Mouse (Mus musculus): ENCODE results near the gene Sgta.
"Not testable (repeated sequence)": the region's sequence is repeated elsewhere in the genome, so short reads cannot be mapped to it uniquely, and the experiment has no call there.

The Sgta gene

DNA sequence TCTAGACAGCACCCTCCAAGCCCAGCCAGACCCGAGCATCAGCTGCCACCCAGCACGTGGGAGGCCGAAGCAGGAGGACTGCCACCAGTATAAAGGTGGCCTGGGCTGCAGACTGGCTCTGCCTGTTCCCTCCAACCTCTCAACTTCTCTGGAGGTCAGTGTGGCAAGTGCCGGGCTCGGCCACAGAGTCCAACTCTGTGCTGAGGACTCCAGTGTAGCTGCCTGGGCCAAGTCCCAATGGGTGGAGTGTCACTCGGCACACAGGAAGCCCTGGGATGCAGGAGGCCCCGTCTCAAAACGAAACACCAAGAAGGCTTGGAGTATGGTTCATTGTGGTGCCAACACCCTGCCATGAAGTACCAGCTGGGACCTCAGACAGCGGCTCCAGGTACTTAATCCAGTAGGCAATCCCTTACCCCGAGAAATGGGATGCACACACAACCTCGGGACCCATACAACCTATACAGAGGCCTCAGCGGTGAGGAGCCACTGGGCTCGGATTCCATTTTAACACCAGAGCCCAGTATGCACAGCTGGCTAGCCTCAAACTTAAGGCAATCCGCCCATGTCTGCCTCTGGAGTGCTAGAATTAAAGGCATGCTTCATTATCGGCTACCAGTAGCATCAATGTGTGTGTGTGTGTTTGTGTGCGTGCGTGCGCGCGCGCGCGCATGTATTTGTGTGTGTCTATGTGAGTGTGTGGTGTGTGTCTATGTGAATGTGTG lies 2.4 kb downstream of the Sgta start:
- no peak for DNase-seq (ENCODE audit: low spot score in 2 of 2)

DNA sequence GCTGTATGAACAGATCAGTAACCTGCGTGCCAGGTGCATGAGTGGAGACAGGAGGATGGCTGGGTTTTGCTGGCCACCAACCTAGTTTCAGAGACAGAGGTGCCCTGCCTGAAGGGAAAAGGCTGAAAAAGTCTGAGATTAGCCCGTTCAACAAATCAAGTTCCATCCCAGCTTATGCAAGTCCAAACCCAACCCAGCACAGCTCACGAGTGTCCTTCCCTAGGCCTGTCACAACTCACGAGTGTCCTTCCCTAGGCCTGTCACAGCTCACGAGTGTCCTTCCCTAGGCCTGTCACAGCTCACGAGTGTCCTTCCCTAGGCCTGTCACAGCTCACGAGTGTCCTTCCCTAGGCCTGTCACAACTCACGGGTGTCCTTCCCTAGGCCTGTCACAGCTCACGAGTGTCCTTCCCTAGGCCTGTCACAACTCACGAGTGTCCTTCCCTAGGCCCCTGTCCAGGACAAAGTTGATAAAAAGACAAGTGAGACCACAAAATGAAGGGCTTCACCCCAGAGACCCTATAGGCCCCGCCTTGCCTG lies 4.1 kb downstream of the Sgta start:
- DNase-seq (ENCODE audit: low spot score in 2 of 2) = not testable (repeated sequence)

DNA sequence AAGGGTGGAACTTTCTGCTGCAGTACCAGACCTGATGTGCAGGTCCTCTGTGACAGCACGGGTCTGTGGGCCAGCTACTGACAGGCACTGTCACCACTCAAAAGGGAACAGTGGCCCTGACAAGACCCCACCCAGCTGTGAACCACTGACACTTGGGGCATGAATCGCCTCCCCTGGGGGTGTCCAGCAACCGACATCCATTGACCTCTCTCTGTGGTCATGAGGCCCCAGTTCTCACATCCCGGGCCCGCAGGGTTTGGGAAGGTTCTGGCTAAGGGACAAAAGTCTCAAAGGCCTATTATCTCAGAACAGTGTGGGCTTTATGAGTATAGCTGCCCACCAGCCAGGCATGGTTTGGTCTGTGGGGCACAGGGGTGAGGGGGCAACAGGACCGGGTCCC lies 4.8 kb downstream of the Sgta start:
- no peak for DNase-seq (ENCODE audit: low spot score in 2 of 2)

DNA sequence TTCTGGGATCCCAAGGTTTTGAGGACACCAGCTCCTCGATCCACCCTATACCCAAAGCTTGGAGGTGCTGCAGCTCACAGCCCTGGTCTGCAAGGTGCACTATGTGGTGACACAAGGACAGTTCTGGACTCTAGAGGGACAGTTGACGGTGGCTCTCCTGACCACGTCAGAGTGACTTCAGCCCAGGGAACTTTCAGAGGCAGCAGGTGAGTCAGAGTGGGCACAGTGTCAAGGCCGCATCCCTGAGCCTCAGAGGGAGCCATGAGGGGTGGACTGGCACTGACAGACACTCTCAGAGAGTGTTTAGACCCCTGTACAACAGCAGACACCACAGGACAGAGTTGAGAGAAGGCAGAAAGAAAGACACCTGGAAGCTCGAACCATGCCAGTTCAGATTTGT lies 7.4 kb downstream of the Sgta start:
- no peak for DNase-seq (ENCODE audit: low spot score in 2 of 2)

DNA sequence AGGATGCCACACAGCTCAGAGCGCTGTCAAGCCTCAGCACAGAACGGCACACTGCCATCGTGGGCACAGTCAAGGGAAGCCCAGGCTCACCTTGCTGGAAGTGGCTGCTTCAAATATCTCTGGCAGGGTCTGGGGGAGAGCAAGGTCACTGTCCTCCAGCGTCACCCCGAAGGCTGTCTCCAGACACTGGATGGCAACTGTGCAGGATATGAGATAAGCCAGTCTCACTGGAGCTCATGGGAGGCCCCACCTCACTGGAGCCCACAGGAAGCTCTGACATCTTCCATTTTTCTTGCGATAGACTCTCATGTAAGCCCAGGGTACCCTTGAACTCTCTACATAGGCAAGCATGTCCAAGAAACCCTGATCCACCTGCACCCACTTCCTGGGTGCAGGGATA lies 8.8 kb downstream of the Sgta start:
- no peak for DNase-seq (ENCODE audit: low spot score in 2 of 2)

DNA sequence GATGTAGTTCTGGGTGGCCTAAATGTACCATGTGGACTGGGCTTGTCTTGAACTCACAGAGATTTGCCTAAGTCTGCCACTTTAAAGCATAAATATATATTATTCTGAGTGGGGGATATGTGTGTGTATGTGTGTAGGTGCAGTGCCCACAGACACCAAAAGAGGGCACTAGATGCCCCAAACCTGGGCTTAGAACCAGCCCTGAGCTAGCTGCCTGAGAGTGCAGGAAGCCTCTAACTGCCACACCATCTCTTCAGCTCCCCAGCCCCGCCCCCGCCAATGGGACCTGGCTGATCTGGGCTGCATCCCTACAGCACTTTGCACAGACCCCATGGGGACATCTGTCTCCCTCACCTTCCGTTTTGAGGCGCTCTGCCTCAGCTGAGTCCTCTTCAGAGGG lies 9.3 kb downstream of the Sgta start:
- no peak for DNase-seq (ENCODE audit: low spot score in 2 of 2)

DNA sequence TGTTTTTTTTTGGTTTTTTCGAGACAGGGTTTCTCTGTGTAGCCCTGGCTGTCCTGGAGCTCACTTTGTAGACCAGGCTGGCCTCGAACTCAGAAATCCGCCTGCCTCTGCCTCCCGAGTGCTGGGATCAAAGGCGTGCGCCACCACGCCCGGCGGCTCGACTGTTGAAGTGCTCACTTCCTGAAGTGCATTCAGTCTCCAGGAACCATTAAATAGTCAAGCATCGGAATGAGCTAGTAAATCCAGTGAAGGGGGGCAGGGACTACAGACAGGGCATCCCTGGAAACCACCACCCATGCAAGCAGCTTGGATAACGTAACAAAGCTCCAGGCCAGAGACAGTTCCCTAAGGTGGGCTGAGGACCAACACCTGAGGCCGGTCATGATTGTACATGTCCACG lies 14.7 kb downstream of the Sgta start:
- not testable (repeated sequence) for DNase-seq (ENCODE audit: low spot score in 2 of 2)

DNA sequence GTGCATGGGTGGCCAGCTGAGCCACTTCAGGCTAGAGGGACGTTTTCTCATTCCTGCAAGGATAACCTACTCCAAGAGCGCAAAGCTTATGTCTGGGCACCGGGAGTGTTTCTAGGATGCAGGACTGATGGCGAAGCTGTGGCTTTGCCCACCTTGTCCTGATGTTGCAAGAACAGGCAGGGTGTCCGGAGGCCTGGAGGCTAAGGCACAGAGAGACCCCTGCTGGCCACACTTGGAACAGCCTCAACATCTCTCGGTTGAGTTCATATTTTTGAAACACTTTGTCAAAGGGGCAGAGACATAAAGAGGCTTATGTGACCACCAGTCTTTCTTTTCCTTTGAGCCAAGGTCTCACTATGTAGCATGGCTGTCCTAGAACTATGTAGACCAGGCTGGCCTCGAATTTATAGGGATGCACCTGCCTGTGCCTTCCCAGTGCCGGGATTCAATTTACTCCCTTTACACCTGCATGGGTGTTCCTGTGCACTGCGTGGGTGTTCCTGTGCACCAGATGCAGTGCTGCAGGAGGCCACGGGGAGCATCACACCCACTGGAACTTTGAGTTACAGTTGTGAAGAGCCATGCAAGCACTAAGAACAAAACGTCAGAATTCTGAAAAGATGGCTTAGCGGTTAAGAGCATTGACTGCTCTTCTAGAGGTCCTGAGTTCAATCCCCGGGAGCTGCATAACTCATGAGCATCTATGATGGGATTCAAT lies 18.4 kb downstream of the Sgta start:
- peak; percentile 58 to 73 for DNase-seq (ENCODE audit: low spot score in 2 of 2)

DNA sequence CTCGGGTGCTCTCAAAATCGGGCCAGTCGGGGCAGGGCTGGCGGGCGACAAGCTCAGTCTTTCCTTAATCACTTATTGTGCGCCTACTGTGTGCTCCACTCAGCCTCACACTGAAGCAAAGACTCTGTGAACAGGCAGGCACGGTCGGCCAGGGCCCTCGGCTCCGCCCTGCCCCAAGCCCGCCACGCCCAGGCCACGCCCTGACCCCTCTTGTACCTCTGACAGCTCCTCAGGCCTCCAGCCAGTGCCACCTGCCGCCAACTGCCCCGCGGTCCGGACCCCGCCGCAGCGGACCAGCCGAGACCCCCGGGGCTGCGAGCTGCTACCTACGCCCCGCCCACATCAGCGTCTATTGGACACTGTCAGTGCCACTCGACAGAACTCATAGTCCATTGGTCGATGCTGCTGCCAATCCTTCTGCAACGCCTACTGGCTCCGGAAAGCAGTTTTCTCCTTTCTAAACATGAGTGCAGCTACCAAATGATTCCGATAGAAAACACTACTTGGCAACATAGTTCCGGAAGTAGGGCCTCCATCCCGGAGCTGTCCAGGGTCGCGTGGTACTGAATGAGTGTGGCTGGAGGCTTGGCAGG lies 22.9 kb downstream of the Sgta start, which contains the start of gene Slc39a3:
Gene Slc39a3, minus strand, starts transcription at position 439 of the 593 bp plus-strand sequence.
- peak; percentile 98 for DNase-seq (ENCODE audit: low spot score in 2 of 2)

DNA sequence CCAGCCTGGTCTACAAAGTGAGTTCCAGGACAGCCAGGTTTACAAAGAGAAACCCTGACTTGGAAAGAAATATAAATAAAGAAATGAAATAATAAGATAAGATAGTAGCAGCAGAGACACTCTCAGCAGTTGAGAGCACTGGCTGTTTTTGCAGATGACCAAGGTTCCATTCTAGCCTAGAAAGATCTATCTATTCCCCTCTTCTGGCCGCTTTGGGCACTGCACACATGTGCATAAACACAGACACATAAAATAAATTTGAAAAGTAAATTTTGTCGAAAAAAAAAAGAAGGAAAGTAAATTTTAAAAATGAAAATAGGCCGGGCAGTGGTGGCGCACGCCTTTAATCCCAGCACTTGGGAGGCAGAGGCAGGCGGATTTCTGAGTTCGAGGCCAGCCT lies 23.7 kb downstream of the Sgta start:
- DNase-seq (ENCODE audit: low spot score in 2 of 2) = peak in 1 of 2 experiments; percentile 43

DNA sequence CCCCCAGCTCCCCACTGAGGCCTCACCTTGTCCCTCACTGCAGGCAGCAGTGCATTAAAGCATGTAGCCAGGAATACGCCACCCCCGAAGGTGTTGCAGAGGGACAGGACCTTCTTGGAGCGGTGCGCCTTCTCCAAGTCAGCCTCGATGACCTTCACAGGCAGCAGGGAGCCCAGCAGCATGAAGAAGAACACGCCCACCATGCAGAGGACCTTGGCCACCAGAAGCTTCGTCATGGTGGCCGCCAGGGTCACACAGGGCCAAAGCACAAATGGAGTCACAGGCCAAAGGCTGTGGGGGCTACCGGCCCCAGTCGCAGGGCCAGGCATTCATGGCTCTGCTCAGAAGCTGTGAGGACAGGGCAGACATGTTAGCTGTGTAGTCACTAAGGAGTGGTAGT lies 26.4 kb downstream of the Sgta start:
- DNase-seq (ENCODE audit: low spot score in 2 of 2) = no peak

DNA sequence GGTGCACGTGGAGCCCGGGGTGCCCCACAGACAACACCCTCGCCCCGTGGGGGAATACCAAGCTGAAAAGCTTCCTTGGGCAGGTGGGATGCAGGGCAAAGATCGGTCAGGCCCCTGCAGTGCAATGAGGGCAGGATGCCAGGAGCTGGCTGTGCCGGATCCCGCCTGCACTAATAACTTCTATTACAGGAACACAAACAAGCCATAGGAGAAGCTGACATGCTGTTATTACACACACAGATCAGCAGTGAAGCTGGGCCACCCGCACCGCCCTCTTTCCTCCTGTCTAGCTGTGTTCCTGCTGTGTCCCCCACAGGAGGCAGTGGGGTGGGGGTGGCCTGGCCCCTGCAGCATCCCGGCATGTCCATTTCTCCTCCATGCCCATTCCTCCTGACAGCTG lies 30.9 kb downstream of the Sgta start:
- DNase-seq (ENCODE audit: low spot score in 2 of 2) = no peak

DNA sequence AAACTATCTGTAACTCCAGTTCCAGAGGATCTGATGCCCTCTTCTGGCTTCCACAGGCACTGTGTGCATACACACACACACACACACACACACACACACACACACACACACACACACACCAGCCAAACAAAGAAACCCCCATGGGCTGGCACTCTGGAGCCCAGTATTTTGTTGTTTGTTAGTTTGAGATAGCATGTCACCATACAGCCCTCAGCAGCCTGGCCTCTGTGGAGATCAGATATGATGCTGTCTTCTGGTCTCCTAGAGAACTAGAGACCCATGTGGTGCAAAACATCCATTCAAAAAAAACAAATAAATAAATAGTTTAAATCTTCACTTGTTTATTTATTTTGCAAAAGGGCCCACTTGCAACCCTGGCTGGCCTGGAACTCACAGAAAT lies 31.8 kb downstream of the Sgta start:
- no peak for DNase-seq (ENCODE audit: low spot score in 2 of 2)

DNA sequence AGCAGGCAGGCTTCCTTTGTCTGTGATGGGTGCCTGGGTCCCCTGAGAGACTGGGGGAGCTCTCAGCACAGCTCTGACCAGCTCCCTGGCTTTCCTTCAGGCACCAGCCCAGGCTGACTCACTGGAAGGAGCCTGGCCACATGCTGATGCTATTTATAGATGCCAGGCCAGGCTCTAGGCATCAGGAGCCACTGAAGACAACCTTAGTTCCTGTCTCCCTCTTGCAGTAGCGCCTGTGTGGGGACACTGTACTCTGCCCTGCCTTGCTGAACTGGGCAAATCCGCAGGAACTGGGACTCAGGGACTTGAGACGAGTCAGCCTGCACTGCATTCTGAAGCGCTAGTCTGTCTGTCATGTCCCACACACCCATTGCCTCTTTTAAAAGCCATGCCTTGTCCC lies 32.6 kb downstream of the Sgta start:
- DNase-seq (ENCODE audit: low spot score in 2 of 2) = no peak

DNA sequence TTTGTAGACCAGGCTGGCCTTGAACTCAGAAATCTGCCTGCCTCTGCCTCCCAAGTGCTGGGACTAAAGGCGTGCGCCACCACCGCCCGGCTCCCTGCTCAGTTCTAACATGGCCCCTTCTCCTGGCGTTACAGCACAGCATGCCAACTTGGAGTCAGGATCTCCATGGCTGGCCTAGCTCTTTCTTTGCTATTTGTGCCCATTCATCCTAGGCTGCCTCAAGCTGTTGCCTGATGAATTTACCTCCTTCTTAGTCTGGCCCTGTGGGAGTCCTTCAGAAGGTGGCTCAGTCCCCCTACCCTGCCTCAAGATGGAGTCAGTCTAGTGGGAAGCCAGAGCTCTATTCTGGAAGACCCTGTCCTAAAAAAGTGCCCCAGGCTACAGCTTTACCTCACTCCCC lies 33.1 kb downstream of the Sgta start:
- DNase-seq (ENCODE audit: low spot score in 2 of 2) = no peak

DNA sequence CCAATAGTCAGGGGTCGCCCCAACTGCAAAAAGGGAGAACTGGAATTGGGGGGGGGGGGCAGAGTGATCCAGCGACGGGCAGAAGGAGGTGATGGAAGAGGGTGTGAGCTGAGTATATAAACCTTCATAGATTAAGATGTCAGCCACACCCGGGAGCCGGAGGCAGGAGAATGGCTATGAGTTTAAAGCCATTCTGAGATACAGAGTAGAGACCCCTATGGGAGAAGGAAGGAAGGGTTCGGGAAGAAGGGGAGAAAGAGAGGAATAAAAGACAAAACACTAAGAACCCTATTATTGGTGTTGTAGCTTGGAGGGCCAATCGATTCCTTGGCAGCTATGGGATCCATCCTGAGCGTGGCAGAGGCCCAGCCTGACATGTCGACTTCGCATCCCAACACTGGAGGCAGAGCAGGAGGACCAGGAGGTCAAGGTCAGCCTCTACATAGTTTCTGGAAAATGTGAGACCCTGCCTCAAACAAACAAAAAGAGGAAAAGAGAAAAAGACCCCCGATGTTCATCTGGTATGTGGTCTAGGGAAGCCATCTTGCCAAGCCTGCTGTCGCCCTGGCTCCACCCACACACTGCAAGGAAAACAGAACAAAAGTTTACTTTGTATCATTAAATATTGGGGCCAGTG lies 34.2 kb downstream of the Sgta start, which contains the start of gene Diras1:
Gene Diras1, minus strand, starts transcription at position 24 of the 637 bp plus-strand sequence.
- DNase-seq (ENCODE audit: low spot score in 2 of 2) = no peak

DNA sequence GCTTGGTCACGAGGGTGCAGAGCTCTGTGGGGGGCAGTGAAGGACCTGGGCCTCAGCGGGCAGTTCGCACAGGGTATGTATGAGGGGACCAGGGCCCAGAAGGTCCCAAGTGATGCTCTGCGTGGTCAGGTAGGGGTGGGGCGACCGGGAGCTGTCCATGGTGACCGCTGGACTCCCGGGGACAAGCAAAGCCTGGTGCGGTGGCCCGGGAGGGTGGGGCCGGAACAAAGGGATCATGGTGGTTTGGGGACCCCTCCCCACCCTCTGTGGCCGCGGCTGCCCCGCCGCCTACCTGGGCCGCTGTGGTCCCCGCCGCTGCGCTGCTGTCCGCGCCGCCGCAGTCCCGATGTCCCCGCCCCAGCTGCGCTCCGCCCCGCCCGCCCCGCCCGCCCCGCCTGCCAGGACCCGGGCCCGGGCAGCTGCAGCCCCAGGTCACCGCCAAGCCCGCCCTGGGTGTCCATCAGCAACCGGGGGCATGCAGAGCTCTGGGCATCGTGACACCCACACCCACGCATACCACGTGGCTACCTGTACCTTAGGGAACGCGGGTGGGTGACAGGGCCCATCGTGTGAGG lies 34.8 kb downstream of the Sgta start:
- no peak for DNase-seq (ENCODE audit: low spot score in 2 of 2)

DNA sequence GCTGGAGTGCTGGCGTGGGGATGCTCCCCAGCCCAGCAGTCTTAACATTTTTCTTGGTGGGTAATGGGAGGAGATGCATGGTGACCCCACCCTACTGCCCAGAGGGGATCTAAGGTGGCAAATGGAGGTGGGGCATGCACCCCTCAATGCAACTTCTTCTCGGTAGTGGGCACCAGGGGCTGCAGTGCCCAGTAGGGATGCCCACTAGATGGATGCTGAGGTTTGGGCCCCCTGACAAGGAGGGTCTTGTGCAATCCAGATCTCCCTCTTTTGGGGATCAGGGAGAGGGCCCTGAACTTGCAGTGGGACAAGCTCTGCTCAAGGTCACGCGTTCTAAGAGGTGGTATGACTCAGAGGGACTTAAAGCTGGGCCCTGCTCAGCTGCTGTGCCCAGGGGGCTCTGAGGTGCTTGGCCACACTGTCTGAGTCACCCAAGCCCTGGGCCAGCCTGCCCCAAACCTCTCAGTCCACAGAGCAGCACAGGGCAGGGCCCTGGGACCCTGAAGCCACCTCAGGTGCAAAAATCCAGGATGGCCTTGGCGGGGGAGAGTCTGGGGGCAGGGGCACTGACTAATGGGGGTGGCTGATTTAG lies 35.5 kb downstream of the Sgta start:
- DNase-seq (ENCODE audit: low spot score in 2 of 2) = no peak

DNA sequence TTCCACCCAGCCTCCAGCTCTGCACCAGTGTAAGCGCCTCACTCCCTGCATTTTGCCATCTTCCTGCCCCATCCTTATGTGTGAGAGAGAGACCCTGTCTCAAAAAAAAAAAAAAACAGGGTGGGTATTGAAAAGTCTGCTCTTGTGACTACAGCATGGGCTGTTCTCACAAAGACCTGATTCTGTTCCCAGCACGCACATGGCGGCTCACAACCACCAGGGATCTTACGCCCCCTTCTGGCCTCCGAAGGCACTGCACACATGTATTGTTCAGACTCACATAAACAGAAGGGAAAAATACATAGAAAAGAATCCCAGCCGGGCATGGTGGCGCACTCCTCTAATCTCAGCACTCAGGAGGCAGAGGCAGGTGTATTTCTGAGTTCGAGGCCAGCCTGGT lies 37.2 kb downstream of the Sgta start:
- no peak for DNase-seq (ENCODE audit: low spot score in 2 of 2)

DNA sequence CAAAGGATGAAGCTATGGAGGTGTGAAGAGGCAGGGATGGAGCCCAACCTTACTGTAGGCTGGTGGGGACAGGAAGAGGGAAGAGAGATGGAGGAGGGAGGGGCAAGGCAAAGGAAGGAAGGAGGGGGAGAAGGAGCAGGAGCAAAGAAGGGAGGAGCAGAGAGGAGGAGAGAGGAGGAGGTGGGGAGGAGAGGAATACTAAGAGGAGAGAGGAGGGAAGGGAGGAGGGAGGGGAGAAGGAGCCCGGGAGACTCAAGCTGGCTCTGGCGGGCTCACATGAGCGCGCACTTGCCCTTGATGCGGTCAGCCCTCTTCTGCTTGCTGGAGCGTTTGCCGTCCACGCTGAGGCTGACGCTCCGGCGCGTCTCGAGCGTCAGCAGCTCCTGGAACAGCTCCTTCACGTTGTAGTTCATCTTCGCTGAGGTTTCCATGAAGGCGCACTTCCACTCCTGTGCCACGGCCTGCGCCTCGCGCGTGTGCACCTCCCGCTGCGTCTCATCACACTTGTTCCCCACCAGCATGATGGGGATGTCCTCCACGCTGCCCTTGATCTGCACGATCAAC lies 38.4 kb downstream of the Sgta start:
- DNase-seq (ENCODE audit: low spot score in 2 of 2) = no peak

DNA sequence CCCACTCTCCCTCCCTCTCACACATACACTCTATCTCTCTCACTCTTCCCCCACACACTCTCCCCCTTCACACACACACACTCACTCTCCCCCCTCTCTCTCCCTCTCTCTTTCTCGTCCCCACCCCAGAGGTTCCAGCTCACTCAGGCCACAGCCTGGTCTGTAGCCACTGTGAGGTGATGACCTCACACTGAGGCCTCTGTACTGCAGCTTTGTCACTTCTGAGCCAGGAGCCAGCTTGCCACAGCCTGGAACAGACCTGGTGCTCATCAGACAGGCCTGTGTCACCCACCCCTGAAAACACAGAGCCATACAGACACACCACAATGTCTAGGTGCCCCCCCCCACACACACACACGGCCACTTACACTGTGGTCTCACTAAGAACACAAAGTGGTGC lies 39.8 kb downstream of the Sgta start:
- no peak for DNase-seq (ENCODE audit: low spot score in 2 of 2)

All from natural killer cell, adult 2 months (primary cell).